Mouse (Mus musculus) neural tube, embryonic 14.5 days (tissue): ENCODE measurements around the gene Fancb. TPM values are rescaled to one million over a fixed set of nuclear protein-coding genes. Genes with fewer than 3 reads are reported as not detected.

Source experiments
- ATAC-seq: fragments of 200-750 bp; cut with Nextera tagmentation; 2 replicates; pipeline ENCODE4 v1.8.0; 2017; ENCODE audit warnings: low read depth, mild to moderate bottlenecking, moderate TSS enrichment, moderate library complexity
- H3K27ac ChIP-seq: fragments of 300-500 bp; sonication (generic); 2 replicates; pipeline ENCODE4 v1.5.1; 2014; ENCODE audit warnings: low read depth, mild to moderate bottlenecking, control low read depth, low read length, moderate library complexity, mixed read lengths
- H3K27me3 ChIP-seq: fragments of 300-500 bp; sonication (generic); 2 replicates; pipeline ENCODE4 v1.6.1; 2014; ENCODE audit warnings: low read length; ENCODE audit not compliant: control insufficient read depth, insufficient read depth
- H3K36me3 ChIP-seq: fragments of 300-500 bp; sonication (generic); 2 replicates; pipeline ENCODE4 v1.6.1; 2014; ENCODE audit warnings: low read length, mixed read lengths; ENCODE audit not compliant: control insufficient read depth, insufficient read depth
- H3K4me1 ChIP-seq: fragments of 300-500 bp; sonication (generic); 2 replicates; pipeline ENCODE4 v1.6.1; 2014; ENCODE audit warnings: low read length; ENCODE audit not compliant: control insufficient read depth, insufficient read depth
- H3K4me2 ChIP-seq: fragments of 300-500 bp; sonication (generic); 2 replicates; pipeline ENCODE4 v1.6.1; 2014; ENCODE audit warnings: mild to moderate bottlenecking, low read depth, low read length, control low read depth
- H3K4me3 ChIP-seq: fragments of 300-500 bp; sonication (generic); 2 replicates; pipeline ENCODE4 v1.5.1; 2014; ENCODE audit warnings: low read depth, low read length, control low read depth, mixed read lengths
- H3K9ac ChIP-seq: fragments of 300-500 bp; sonication (generic); replicated peaks from 2 replicates; pipeline ENCODE4 v1.6.1; 2014; ENCODE audit warnings: low read depth, mild to moderate bottlenecking, control low read depth, low read length, mixed read lengths
- H3K9me3 ChIP-seq: fragments of 300-500 bp; sonication (generic); 2 replicates; pipeline ENCODE4 v1.6.1; 2016; ENCODE audit warnings: low read length; ENCODE audit not compliant: control insufficient read depth
- WGBS: fragments of 180-500 bp; shearing (Covaris S2); extraction: QIAGEN DNeasy Blood & Tissue Kit; methylation state at CpG from one replicate; pipeline ENCODE4 v1.1.7; 2014; 5-methylcytosine and 5-hydroxymethylcytosine counted together
- polyA plus RNA-seq: library from polyadenylated mRNA; unstranded; fragments of >200 nt; fragmentation: Nextera tagmentation; extraction: Ambion mirVana; gene quantifications from 2 replicates; pipeline ENCODE4 v1.2.1, GENCODE M21; 2014

The Fancb gene
- polyA plus RNA-seq = 2.9 and 3.6 TPM in 2 replicates

GRCm38 (mm10) chrX:164980193-164980775, at the start of gene Fancb, which contains the start of gene Mospd2:
Gene Fancb (plus strand): TSS chrX:164980592.
Gene Mospd2 (minus strand): TSS chrX:164980375.
- Histone ChIP-seq H3K27me3 (no peaks in the 10 kb centered on the region), H3K27ac (no peak within 1 kb of the TSS), H3K4me1 (no peaks in the 10 kb centered on the region), H3K4me2 (peak within 1 kb of the TSS; percentile 49), H3K9ac (peak within 1 kb of the TSS; percentile 57), H3K36me3 (no peaks in the 10 kb centered on the region), H3K4me3 (peak within 1 kb of the TSS; percentile 56), H3K9me3 (no peaks in the 10 kb centered on the region)
- WGBS = 14% methylated on average over 22 of the region's 26 CpGs
- ATAC-seq = peak; percentile 100

GRCm38 (mm10) chrX:164941540-164941939, 38.9 kb upstream of the Fancb start:
- H3K4me3 ChIP-seq = no peak overlapping the region
- no peak overlapping the region for H3K27ac ChIP-seq
- H3K27me3 ChIP-seq = no peaks in the 10 kb centered on the region
- no peak for ATAC-seq
- no peak overlapping the region for H3K4me2 ChIP-seq
- H3K4me1 ChIP-seq = no peaks in the 10 kb centered on the region
- H3K9ac ChIP-seq = no peak overlapping the region
- no peaks in the 10 kb centered on the region for H3K36me3 ChIP-seq
- WGBS = 97% methylated on average over 5 of the region's 5 CpGs
- H3K9me3 ChIP-seq = no peaks in the 10 kb centered on the region

GRCm38 (mm10) chrX:164951858-164952576, 28.4 kb upstream of the Fancb start:
- Histone ChIP-seq H3K9me3 (no peaks in the 10 kb centered on the region), H3K4me3 (no peak overlapping the region), H3K9ac (no peak overlapping the region), H3K4me1 (no peaks in the 10 kb centered on the region), H3K27ac (no peak overlapping the region), H3K27me3 (no peaks in the 10 kb centered on the region), H3K4me2 (no peak overlapping the region), H3K36me3 (no peaks in the 10 kb centered on the region)
- WGBS = 41% methylated on average over 11 of the region's 11 CpGs
- no peak for ATAC-seq

DNA sequence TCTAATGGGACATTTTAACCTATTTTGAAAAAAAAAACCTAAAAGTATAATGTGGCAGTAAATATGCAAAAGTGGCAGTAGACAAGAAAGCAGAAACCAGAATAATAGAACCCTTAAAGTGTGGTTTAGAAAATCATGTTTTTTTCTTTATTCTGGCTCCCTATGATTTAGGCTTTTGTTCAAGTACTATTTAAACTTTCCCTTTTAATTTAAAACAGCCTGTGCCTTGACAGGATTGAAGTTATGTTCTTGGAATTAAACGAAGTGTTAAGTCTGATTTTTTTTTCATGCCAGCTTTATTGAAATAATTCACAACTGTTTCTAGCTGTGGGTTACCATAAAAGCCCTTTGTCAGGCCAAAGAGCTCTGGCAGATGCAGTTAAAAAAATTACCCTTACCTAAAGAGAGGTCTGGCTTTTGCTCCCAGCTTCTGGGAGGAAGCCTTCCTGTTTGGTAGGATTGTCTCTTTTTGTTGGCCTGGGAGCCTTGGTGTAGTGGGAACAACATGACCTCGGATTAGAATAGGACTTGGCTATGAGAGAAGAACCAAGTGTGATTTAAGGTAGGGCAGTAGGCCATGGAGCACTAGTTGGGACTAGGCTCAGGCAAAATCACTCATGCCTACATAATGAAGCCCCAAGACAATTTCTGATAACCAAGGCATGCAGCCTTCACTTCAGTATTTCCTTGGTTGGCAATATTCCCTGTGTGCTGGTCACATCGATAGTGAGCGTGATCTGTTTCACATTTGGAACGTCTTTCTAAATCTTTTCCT, 27.6 kb upstream of the Fancb start:
- Histone ChIP-seq H3K9me3 (no peaks in the 10 kb centered on the region), H3K4me3 (no peak overlapping the region), H3K4me1 (no peaks in the 10 kb centered on the region), H3K9ac (no peak overlapping the region), H3K27me3 (no peaks in the 10 kb centered on the region), H3K27ac (no peak overlapping the region), H3K36me3 (no peaks in the 10 kb centered on the region), H3K4me2 (no peak overlapping the region)
- 63% methylated on average over 5 of the region's 5 CpGs for WGBS
- ATAC-seq = no peak

DNA sequence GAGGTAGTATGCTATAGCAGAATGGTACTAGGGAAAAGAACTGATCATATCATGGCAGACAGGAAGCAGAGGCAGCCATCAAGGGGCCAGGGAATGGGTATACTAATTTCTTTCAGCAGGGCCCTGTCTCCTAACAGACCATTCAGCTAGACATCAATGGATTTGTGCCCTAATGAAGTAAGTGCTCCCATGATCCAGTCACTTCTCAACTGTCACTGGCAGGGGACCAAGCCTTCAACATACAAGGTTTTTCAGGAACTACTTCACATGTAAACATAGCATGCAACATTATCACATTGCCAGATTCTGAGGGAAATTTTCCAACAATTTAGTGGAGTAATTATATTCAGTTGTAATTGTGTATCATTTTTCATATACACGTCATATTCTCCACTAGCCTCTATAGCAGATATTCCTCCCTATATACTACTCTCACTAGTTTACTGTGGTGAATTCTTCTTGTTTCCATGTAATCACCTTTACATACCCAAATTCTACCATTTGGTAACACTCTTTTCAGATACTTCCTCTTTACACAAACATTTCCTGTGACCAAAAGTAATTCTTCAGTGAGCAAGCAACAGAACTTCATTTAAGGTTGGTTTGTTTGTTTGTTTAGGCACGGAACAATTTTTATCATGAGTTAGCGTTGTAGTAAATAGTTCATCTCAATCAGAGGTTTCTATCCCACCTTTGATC, 14.5 kb upstream of the Fancb start:
- H3K4me1 ChIP-seq = no peaks in the 10 kb centered on the region
- 88% methylated on average over 3 of the region's 3 CpGs for WGBS
- no peak overlapping the region for H3K27ac ChIP-seq

GRCm38 (mm10) chrX:164971206-164971605, 9.2 kb upstream of the Fancb start:
- Histone ChIP-seq H3K4me2 (no peak overlapping the region), H3K36me3 (no peaks in the 10 kb centered on the region), H3K27ac (no peak overlapping the region), H3K9ac (no peak overlapping the region), H3K4me1 (no peaks in the 10 kb centered on the region), H3K27me3 (no peaks in the 10 kb centered on the region), H3K4me3 (no peak overlapping the region), H3K9me3 (no peaks in the 10 kb centered on the region)
- WGBS = 92% methylated on average over 3 of the region's 3 CpGs
- ATAC-seq = no peak

More for the DNA sequence above, 14.5 kb upstream of the Fancb start:
- Histone ChIP-seq H3K4me2 (no peak overlapping the region), H3K36me3 (no peaks in the 10 kb centered on the region), H3K9me3 (no peaks in the 10 kb centered on the region), H3K4me3 (no peak overlapping the region), H3K27me3 (no peaks in the 10 kb centered on the region), H3K9ac (no peak overlapping the region)
- ATAC-seq = no peak

- Histone ChIP-seq H3K4me1 (no peaks in the 10 kb centered on the region), H3K36me3 (no peaks in the 10 kb centered on the region), H3K27me3 (no peaks in the 10 kb centered on the region), H3K4me3 (no peak overlapping the region), H3K9me3 (no peaks in the 10 kb centered on the region), H3K9ac (no peak overlapping the region), H3K4me2 (peak overlapping the region; percentile 49), H3K27ac (no peak overlapping the region)
- no peak for ATAC-seq
- WGBS = 94% methylated on average over 2 of the region's 2 CpGs
Observed at GRCm38 (mm10) chrX:164978866-164979265, 1.5 kb upstream of the Fancb start.

DNA sequence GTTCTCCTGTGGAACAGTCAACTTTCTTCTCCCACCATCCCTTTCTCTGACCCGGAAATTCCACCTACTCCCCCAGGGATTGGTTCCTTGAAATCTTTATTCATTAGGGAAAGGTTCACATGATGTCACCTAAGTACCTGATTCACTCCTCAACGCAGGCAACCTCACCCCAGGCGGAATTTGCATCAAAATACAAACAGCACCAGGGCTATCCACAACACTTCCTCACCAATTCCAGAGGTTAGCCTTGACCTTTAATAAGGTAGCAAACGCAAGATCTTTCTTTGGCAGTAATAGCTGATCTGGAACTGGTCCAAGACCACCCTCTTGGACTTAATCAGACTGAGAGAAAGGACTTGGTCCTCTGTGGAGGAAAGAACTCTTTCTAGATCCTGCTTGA, 22.7 kb downstream of the Fancb start:
- H3K27ac ChIP-seq = no peak overlapping the region

More for the DNA sequence above, 22.7 kb downstream of the Fancb start:
- H3K4me1 ChIP-seq = no peaks in the 10 kb centered on the region
- H3K4me3 ChIP-seq = no peak overlapping the region
- 40% methylated on average over 4 of the region's 4 CpGs for WGBS
- no peaks in the 10 kb centered on the region for H3K9me3 ChIP-seq
- H3K36me3 ChIP-seq = no peaks in the 10 kb centered on the region
- no peak for ATAC-seq
- no peak overlapping the region for H3K9ac ChIP-seq
- H3K4me2 ChIP-seq = no peak overlapping the region
- no peaks in the 10 kb centered on the region for H3K27me3 ChIP-seq
